In genomic region chr2:126065303-126065856, GRCm38 (mm10) we compare ENCODE assay signal across 28 mouse cellular contexts. TPM values are rescaled to one million over a fixed set of nuclear protein-coding genes. Genes with fewer than 3 reads are reported as not detected.
DNase-seq lines count a peak whose midpoint lies in the region; ATAC-seq and TF ChIP-seq lines count a peak whose summit lies in the region.
"Had no signal": no experiment of that assay in that cellular context is flagged by ENCODE, and none has a peak within 500 bp of the region (broad histone marks: within the 10 kb centered on the region; RNA-seq: fewer than 3 reads in every experiment).

No protein-coding gene starts in this region.

- TF ChIP-seq POLR2A in myocyte (IDR thresholded peaks at IDR 0.05; ENCODE audit: insufficient read length, low read depth): no peak

- H3ac ChIP-seq in myocyte (ENCODE audit: control insufficient read depth, insufficient read length): no peak overlapping the region

- WGBS in heart, embryonic 11.5 days (ENCODE audit: insufficient replicate concordance): 87% methylated on average over 3 of the region's 3 CpGs
- 74% methylated on average over 3 of the region's 3 CpGs for WGBS in heart, postnatal 0 days

- TF ChIP-seq EP300 in heart, postnatal 0 days (IDR thresholded peaks at IDR 0.05; ENCODE audit: low read depth): no peak

- peak overlapping the region; percentile 75; the same call in 1 of the 2 replicates for H3K27ac ChIP-seq in heart, embryonic 11.5 days (ENCODE audit: low read depth, low read length)
- peak overlapping the region; percentile 70; the same call in 1 of the 2 replicates for H3K27ac ChIP-seq in heart, postnatal 0 days (ENCODE audit: low read depth)
- H3K27ac ChIP-seq: embryonic facial prominence, embryonic 13.5 days; hindbrain, embryonic 14.5 days; layer of hippocampus, adult 2 months; liver, embryonic 13.5 days; midbrain, embryonic 13.5 days had no signal

- no peaks in the 10 kb centered on the region for H3K27me3 ChIP-seq in heart, embryonic 11.5 days (ENCODE audit: control insufficient read depth, insufficient read depth, low read length)
- H3K27me3 ChIP-seq in heart, postnatal 0 days (ENCODE audit: control insufficient read depth, insufficient read depth, low read length): no peaks in the 10 kb centered on the region
- no peaks in the 10 kb centered on the region for H3K27me3 ChIP-seq in myocyte (ENCODE audit: control insufficient read depth, insufficient read depth, insufficient read length)
- H3K27me3 ChIP-seq: embryonic facial prominence, embryonic 13.5 days; liver, embryonic 13.5 days; midbrain, embryonic 13.5 days had no signal

- no peak overlapping the region for H3K9ac ChIP-seq in heart, embryonic 11.5 days (ENCODE audit: low read depth, low read length)
- no peak overlapping the region for H3K9ac ChIP-seq in heart, postnatal 0 days (replicated peaks; ENCODE audit: low read depth, low read length)
- H3K9ac ChIP-seq: embryonic facial prominence, embryonic 13.5 days; hindbrain, embryonic 14.5 days; liver, embryonic 13.5 days; lung, embryonic 14.5 days; midbrain, embryonic 13.5 days had no signal

- H3K36me3 ChIP-seq in heart, embryonic 11.5 days (ENCODE audit: control insufficient read depth, insufficient read depth, low read length): no peaks in the 10 kb centered on the region
- H3K36me3 ChIP-seq in heart, postnatal 0 days (replicated peaks; ENCODE audit: control insufficient read depth, insufficient read depth, low read length): no peaks in the 10 kb centered on the region
- H3K36me3 ChIP-seq in myocyte (ENCODE audit: control insufficient read depth, insufficient read depth): no peaks in the 10 kb centered on the region
- H3K36me3 ChIP-seq: embryonic facial prominence, embryonic 13.5 days; liver, embryonic 13.5 days; midbrain, embryonic 13.5 days had no signal

- ATAC-seq in heart, embryonic 11.5 days (replicated peaks; ENCODE audit: insufficient number of reproducible peaks, low FRiP score, low TSS enrichment): no peak
- no peak for ATAC-seq in heart, postnatal 0 days (ENCODE audit: insufficient read depth, low read depth)
- ATAC-seq: forebrain, embryonic 14.5 days; inflammation-experienced regulatory T-cells, adult 6 months; midbrain, embryonic 13.5 days had no signal

- H3K4me1 ChIP-seq in heart, embryonic 11.5 days (ENCODE audit: control insufficient read depth, insufficient read depth, low read length): peaks cover 12% of the 10 kb centered on the region
- peaks cover 16% of the 10 kb centered on the region for H3K4me1 ChIP-seq in heart, postnatal 0 days (ENCODE audit: control insufficient read depth, insufficient read depth)
- H3K4me1 ChIP-seq: liver, embryonic 13.5 days had no signal

- no peak overlapping the region for H3K4me2 ChIP-seq in heart, embryonic 11.5 days
- H3K4me2 ChIP-seq in heart, postnatal 0 days (ENCODE audit: low read depth, low read length): no peak overlapping the region
- H3K4me2 ChIP-seq in myocyte (ENCODE audit: low read depth): peak overlapping the region; percentile 22
- H3K4me2 ChIP-seq: embryonic facial prominence, embryonic 13.5 days; hindbrain, embryonic 14.5 days; liver, embryonic 13.5 days; lung, embryonic 14.5 days; midbrain, embryonic 13.5 days had no signal

- TF ChIP-seq CTCF in heart, postnatal 0 days (IDR thresholded peaks at IDR 0.05; ENCODE audit: low read depth): no peak

- no peaks in the 10 kb centered on the region for H3K79me2 ChIP-seq in myocyte (ENCODE audit: control insufficient read depth, insufficient read depth)

- no peak for DNase-seq in heart, adult 9 months (ENCODE audit: low spot score in 2 of 2)
- no peak for DNase-seq in heart, postnatal 0 days (ENCODE audit: low spot score)
- DNase-seq in heart, postnatal 4 days: no peak
- DNase-seq in NIH3T3 (ENCODE audit: low read depth): peak; percentile 85
- no peak for DNase-seq in thymus, postnatal 25 days
- DNase-seq: adrenal gland, postnatal 10 days; cerebellum, adult 2 months; cerebellum, postnatal 25 days; gastrocnemius, postnatal 10 days; kidney, adult 18-20 months; kidney, postnatal 10 days; liver, embryonic 13.5 days; lung, embryonic 14.5 days; lung, postnatal 36 days; right cerebral cortex, postnatal 25 days; spleen, adult 18-20 months had no signal

- no peak overlapping the region for H3K4me3 ChIP-seq in heart, embryonic 11.5 days (ENCODE audit: low read depth, low read length)
- no peak overlapping the region for H3K4me3 ChIP-seq in heart, postnatal 0 days (ENCODE audit: low read depth, low read length)
- H3K4me3 ChIP-seq in myocyte: no peak overlapping the region
- H3K4me3 ChIP-seq: embryonic facial prominence, embryonic 13.5 days; layer of hippocampus, adult 2 months; liver, embryonic 13.5 days; megakaryocyte, embryonic 14.5 days; midbrain, embryonic 13.5 days had no signal

- H3K9me3 ChIP-seq in heart, embryonic 11.5 days (replicated peaks; ENCODE audit: control insufficient read depth, low read length): no peaks in the 10 kb centered on the region
- no peaks in the 10 kb centered on the region for H3K9me3 ChIP-seq in heart, postnatal 0 days (replicated peaks; ENCODE audit: control insufficient read depth, low read length)
- H3K9me3 ChIP-seq: embryonic facial prominence, embryonic 13.5 days; liver, embryonic 13.5 days; megakaryocyte, embryonic 14.5 days; midbrain, embryonic 13.5 days had no signal

TF ChIP-seq in myocyte, 11 proteins besides CTCF, POLR2A, EP300 and RAD21:
- TF ChIP-seq TCF3 (IDR thresholded peaks at IDR 0.05; ENCODE audit: insufficient read length, low read depth): no peak
- no peak for TF ChIP-seq E2F4 (IDR thresholded peaks at IDR 0.05; ENCODE audit: insufficient read depth)

RNA-seq across cellular contexts. Expression of gene Fgf7, which starts 30.9 kb away (rescaled TPM):
- polyA plus RNA-seq in heart, embryonic 11.5 days (2014; fragmentation: Nextera tagmentation; extraction: Ambion mirVana): 0.31 and 1.1 TPM in 2 replicates
- total RNA-seq in heart, postnatal 0 days (2014; rRNA removed; ENCODE audit: low replicate concordance): not detected in 2 replicates
- 0.44 and 0.52 TPM in 2 replicates for polyA plus RNA-seq in heart, postnatal 0 days (2015; fragmentation: Nextera tagmentation; extraction: Ambion mirVana)
- under 1 TPM; 0.55 to 0.59 TPM for total RNA-seq in heart, postnatal 4 days (2021)
- polyA plus RNA-seq in myocyte (2012; fragmentation: generic; extraction: Trizol): 2.4 TPM
- total RNA-seq: granulocyte monocyte progenitor cell, adult 5-6 weeks; MEL; monocyte, adult 5-6 weeks had no signal
- polyA plus RNA-seq: inflammation-experienced regulatory T-cells, adult 6 months had no signal
